Mouse (Mus musculus) right cerebral cortex, postnatal 25 days (tissue): ENCODE measurements around the gene Cdk14.
A peak's percentile ranks its signal among the peaks of the same experiment; 100 is the strongest.
"Not testable (repeated sequence)": the region's sequence is repeated elsewhere in the genome, so short reads cannot be mapped to it uniquely, and the experiment has no call there.

Experiments used
- DNase-seq: peaks from one replicate; pipeline ENCODE4 v3.0.0; 2022

Cdk14 gene

GRCm38 (mm10) chr5:4959446-4959845 lies 460.7 kb downstream of the Cdk14 start:
- DNase-seq = no peak

- no peak for DNase-seq
Observed at GRCm38 (mm10) chr5:4955993-4956392, 464.1 kb downstream of the Cdk14 start.

- DNase-seq = no peak
Observed at GRCm38 (mm10) chr5:4955392-4955791, 464.7 kb downstream of the Cdk14 start.

- DNase-seq = no peak
Observed at GRCm38 (mm10) chr5:4949433-4949832, 470.7 kb downstream of the Cdk14 start.

GRCm38 (mm10) chr5:4948090-4948954 lies 471.8 kb downstream of the Cdk14 start:
- no peak for DNase-seq

- DNase-seq = no peak
Observed at GRCm38 (mm10) chr5:4935131-4935530, 485.0 kb downstream of the Cdk14 start.

- no peak for DNase-seq
Observed at GRCm38 (mm10) chr5:4934491-4934890, 485.6 kb downstream of the Cdk14 start.

- DNase-seq = no peak
Observed at GRCm38 (mm10) chr5:4931539-4932143, 488.5 kb downstream of the Cdk14 start.

GRCm38 (mm10) chr5:4929628-4930027 lies 490.5 kb downstream of the Cdk14 start:
- DNase-seq = no peak

GRCm38 (mm10) chr5:4924866-4925265 lies 495.2 kb downstream of the Cdk14 start:
- no peak for DNase-seq

- DNase-seq = peak; percentile 50
Observed at GRCm38 (mm10) chr5:4918376-4918775, 501.7 kb downstream of the Cdk14 start.

- DNase-seq = no peak
Observed at GRCm38 (mm10) chr5:4917743-4918142, 502.4 kb downstream of the Cdk14 start.

GRCm38 (mm10) chr5:4917274-4917673 lies 502.8 kb downstream of the Cdk14 start:
- no peak for DNase-seq

- no peak for DNase-seq
Observed at GRCm38 (mm10) chr5:4916390-4917273, 503.5 kb downstream of the Cdk14 start.

- DNase-seq = not testable (repeated sequence)
Observed at GRCm38 (mm10) chr5:4904911-4905310, 515.2 kb downstream of the Cdk14 start.

- DNase-seq = no peak
Observed at GRCm38 (mm10) chr5:4898241-4898640, 521.9 kb downstream of the Cdk14 start.

GRCm38 (mm10) chr5:4894988-4895387 lies 525.1 kb downstream of the Cdk14 start:
- no peak for DNase-seq

- DNase-seq = no peak
Observed at GRCm38 (mm10) chr5:4893852-4894207, 526.3 kb downstream of the Cdk14 start.

- DNase-seq = no peak
Observed at GRCm38 (mm10) chr5:4893206-4893851, 526.8 kb downstream of the Cdk14 start.

- DNase-seq = no peak
Observed at GRCm38 (mm10) chr5:4892734-4893133, 527.4 kb downstream of the Cdk14 start.

- no peak for DNase-seq
Observed at GRCm38 (mm10) chr5:4891862-4892704, 528.0 kb downstream of the Cdk14 start.

GRCm38 (mm10) chr5:4887069-4887468 lies 533.0 kb downstream of the Cdk14 start:
- no peak for DNase-seq
